Mouse (Mus musculus) ES-Bruce4 (cell line): ENCODE results near the gene Bptf. TPM values are rescaled to one million over a fixed set of nuclear protein-coding genes. Genes with fewer than 3 reads are reported as not detected.

ENCODE experiments used
- H3K27ac ChIP-seq: 2 replicates; pipeline ENCODE4 v1.5.1; 2012; ENCODE audit warnings: low read length, inconsistent platforms; ENCODE audit not compliant: insufficient read depth
- H3K27me3 ChIP-seq: 2 replicates; pipeline ENCODE4 v1.6.1; 2012; ENCODE audit warnings: mild to moderate bottlenecking, low read length, inconsistent platforms; ENCODE audit not compliant: control insufficient read depth, poor library complexity, insufficient read depth, severe bottlenecking
- H3K36me3 ChIP-seq: 2 replicates; pipeline ENCODE4 v1.6.1; 2012; ENCODE audit warnings: inconsistent platforms, mild to moderate bottlenecking, low read length, moderate library complexity; ENCODE audit not compliant: control insufficient read depth, poor library complexity, insufficient read depth, severe bottlenecking
- H3K4me1 ChIP-seq: one replicate; pipeline ENCODE4 v1.8.1; 2011; ENCODE audit warnings: low read length; ENCODE audit not compliant: control insufficient read depth, insufficient read depth
- H3K4me3 ChIP-seq: 2 replicates; pipeline ENCODE4 v1.5.1; 2011; ENCODE audit warnings: low read depth, mild to moderate bottlenecking, low read length
- H3K9ac ChIP-seq: 2 replicates; pipeline ENCODE4 v1.6.1; 2012; ENCODE audit warnings: low read depth, mild to moderate bottlenecking, inconsistent platforms; ENCODE audit not compliant: poor library complexity, severe bottlenecking
- H3K9me3 ChIP-seq: replicated peaks from 2 replicates; pipeline ENCODE4 v1.6.1; 2012; ENCODE audit warnings: mild to moderate bottlenecking, low read length, inconsistent platforms; ENCODE audit not compliant: control insufficient read depth, poor library complexity, insufficient read depth, severe bottlenecking
- CTCF ChIP-seq: IDR thresholded peaks from one replicate; pipeline ENCODE4 v1.8.1; 2011; ENCODE audit warnings: low read depth, low read length
- EP300 ChIP-seq: IDR thresholded peaks from 2 replicates; pipeline ENCODE4 v1.6.1; 2011; ENCODE audit warnings: low read depth, low read length; ENCODE audit not compliant: insufficient read depth
- POLR2A ChIP-seq: IDR thresholded peaks from one replicate; pipeline ENCODE4 v1.8.1; 2011; ENCODE audit warnings: low read length; ENCODE audit not compliant: insufficient read depth
- polyA plus RNA-seq: library from polyadenylated mRNA; stranded (reverse); fragments of >200 nt; gene quantifications from 2 replicates; pipeline ENCODE4 v1.2.4, GENCODE M21; 2011; ENCODE audit warnings: low read depth; ENCODE audit not compliant: missing spikeins, insufficient read depth, insufficient read length

The Bptf gene
- polyA plus RNA-seq, 1 experiment = 101 TPM

GRCm38 (mm10) chr11:107029536-107029935, 102.4 kb downstream of the Bptf start:
- H3K9me3 ChIP-seq = no peaks in the 10 kb centered on the region
- H3K27me3 ChIP-seq = no peaks in the 10 kb centered on the region
- H3K4me1 ChIP-seq = peaks cover 4% of the 10 kb centered on the region
- TF ChIP-seq EP300 (no peak), CTCF (no peak), POLR2A (no peak)
- no peaks in the 10 kb centered on the region for H3K36me3 ChIP-seq
- H3K4me3 ChIP-seq = no peak overlapping the region
- H3K27ac ChIP-seq = no peak overlapping the region
- no peak overlapping the region for H3K9ac ChIP-seq

DNA sequence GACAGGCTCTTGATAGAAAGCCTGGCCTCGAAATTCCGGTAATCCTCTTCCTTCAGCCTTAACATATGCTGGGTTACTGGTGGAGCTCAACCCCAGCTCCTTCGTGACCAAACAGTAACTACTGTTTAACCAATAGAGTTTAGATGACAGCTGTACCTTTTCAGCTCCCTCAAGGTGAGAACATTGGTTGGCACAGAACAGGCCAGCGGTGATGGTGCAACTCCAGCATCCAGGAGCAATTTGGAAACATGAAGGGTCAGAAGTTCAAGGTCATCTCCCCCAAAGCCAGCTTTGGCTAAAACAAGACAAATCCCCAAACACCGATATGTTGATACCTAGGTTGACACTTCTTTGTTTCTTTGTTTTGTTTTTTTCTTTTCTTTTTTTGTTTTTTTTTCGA, 103.2 kb downstream of the Bptf start:
- Histone ChIP-seq H3K27me3 (no peaks in the 10 kb centered on the region), H3K4me3 (peak overlapping the region; percentile 72; the same call in 1 of the 2 replicates), H3K36me3 (no peaks in the 10 kb centered on the region), H3K9ac (peak overlapping the region; percentile 37), H3K27ac (no peak overlapping the region), H3K4me1 (peaks cover 4% of the 10 kb centered on the region), H3K9me3 (no peaks in the 10 kb centered on the region)
- no peak for TF ChIP-seq EP300
- no peak for TF ChIP-seq POLR2A
- TF ChIP-seq CTCF = no peak

DNA sequence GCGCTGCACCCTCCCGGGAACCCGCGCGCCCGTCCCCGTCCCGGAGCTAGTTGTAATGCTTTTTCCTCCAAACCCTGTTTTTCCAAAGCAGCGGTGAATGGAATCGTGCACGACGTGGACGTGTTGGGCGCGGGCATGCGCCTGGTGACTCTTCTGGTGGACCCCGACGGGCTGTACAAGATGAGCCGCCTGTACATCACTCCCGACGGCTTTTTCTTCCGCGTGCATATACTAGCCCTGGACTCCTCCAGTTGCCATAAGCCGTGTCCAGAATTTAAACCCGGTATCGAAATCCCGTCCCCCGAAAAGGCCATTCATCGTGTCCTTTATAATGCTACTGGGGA, 103.7 kb downstream of the Bptf start:
- TF ChIP-seq EP300 (no peak), POLR2A (no peak), CTCF (no peak)
- Histone ChIP-seq H3K27me3 (no peaks in the 10 kb centered on the region), H3K4me3 (peak overlapping the region; percentile 72), H3K36me3 (no peaks in the 10 kb centered on the region), H3K9me3 (no peaks in the 10 kb centered on the region), H3K4me1 (peaks cover 4% of the 10 kb centered on the region), H3K27ac (peak overlapping the region; percentile 17; the same call in 1 of the 2 replicates), H3K9ac (peak overlapping the region; percentile 37)

- peak overlapping the region; percentile 76 for H3K4me3 ChIP-seq
- peak overlapping the region; percentile 35 for H3K27ac ChIP-seq
- peaks cover 4% of the 10 kb centered on the region for H3K4me1 ChIP-seq
- TF ChIP-seq CTCF (no peak), EP300 (no peak), POLR2A (no peak)
- H3K27me3 ChIP-seq = no peaks in the 10 kb centered on the region
- H3K9me3 ChIP-seq = no peaks in the 10 kb centered on the region
- no peaks in the 10 kb centered on the region for H3K36me3 ChIP-seq
- H3K9ac ChIP-seq = peak overlapping the region; percentile 95
Measured at GRCm38 (mm10) chr11:107027431-107028274, 104.3 kb downstream of the Bptf start.

GRCm38 (mm10) chr11:107026554-107027430, 105.1 kb downstream of the Bptf start:
- peak overlapping the region; percentile 95 for H3K9ac ChIP-seq

More at GRCm38 (mm10) chr11:107026554-107027430, 105.1 kb downstream of the Bptf start:
- H3K27ac ChIP-seq = no peak overlapping the region
- TF ChIP-seq POLR2A (no peak), CTCF (no peak), EP300 (no peak)
- peaks cover 6% of the 10 kb centered on the region for H3K4me1 ChIP-seq
- H3K9me3 ChIP-seq = no peaks in the 10 kb centered on the region
- no peaks in the 10 kb centered on the region for H3K27me3 ChIP-seq
- H3K4me3 ChIP-seq = peak overlapping the region; percentile 76
- H3K36me3 ChIP-seq = no peaks in the 10 kb centered on the region
